Comparison of ENCODE assay signal across 23 mouse cellular contexts in the genomic region with DNA sequence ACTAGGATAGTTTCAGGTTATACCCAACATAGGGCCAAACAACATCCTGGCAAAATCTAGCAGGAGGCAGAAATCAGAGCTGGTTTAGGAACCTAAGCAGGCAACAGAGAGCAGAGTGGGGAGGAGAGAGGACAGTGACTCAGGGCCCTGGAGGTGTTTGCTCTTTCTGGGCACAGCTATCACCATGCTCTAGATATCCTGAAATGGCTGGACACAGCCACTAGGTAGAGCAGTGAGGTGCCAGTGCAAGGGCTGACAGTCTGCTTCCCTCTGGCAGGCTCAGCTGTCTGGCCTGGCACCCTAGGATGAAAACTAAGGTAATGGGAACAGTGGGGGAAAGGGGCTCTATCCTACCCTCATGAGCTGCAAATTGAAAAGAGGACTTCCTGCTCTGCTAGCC. TPM values are rescaled to one million over a fixed set of nuclear protein-coding genes. Genes with fewer than 3 reads are reported as not detected.
DNase-seq lines count a peak whose midpoint lies in the region; ATAC-seq and TF ChIP-seq lines count a peak whose summit lies in the region.
"Had no signal": no experiment of that assay in that cellular context is flagged by ENCODE, and none has a peak within 500 bp of the region (broad histone marks: within the 10 kb centered on the region; RNA-seq: fewer than 3 reads in every experiment).

No protein-coding gene starts in this region.

- H3K4me2 ChIP-seq in hindbrain, postnatal 0 days (ENCODE audit: low read depth, low read length): no peak overlapping the region
- H3K4me2 ChIP-seq in hindbrain, embryonic 14.5 days (replicated peaks): no peak overlapping the region
- no peak overlapping the region for H3K4me2 ChIP-seq in CH12.LX (ENCODE audit: insufficient read depth, low read depth, poor library complexity, severe bottlenecking)
- H3K4me2 ChIP-seq in stomach, postnatal 0 days (replicated peaks; ENCODE audit: low read depth): no peak overlapping the region
- H3K4me2 ChIP-seq: midbrain, embryonic 13.5 days had no signal

- H3K4me1 ChIP-seq in hindbrain, postnatal 0 days (ENCODE audit: insufficient read depth, low read length): no peaks in the 10 kb centered on the region
- H3K4me1 ChIP-seq in hindbrain, embryonic 14.5 days (replicated peaks; ENCODE audit: control insufficient read depth, insufficient read depth, low read length): no peaks in the 10 kb centered on the region
- peaks cover 0 to 32% of the 10 kb centered on the region in 2 experiments; a peak in 2 of 4 replicates for H3K4me1 ChIP-seq in CH12.LX (ENCODE audit: control insufficient read depth in 1 of 2, insufficient read depth in 2 of 2)
- H3K4me1 ChIP-seq in stomach, postnatal 0 days (replicated peaks; ENCODE audit: control insufficient read depth, insufficient read depth): no peaks in the 10 kb centered on the region
- H3K4me1 ChIP-seq: midbrain, embryonic 13.5 days had no signal

- H3K79me2 ChIP-seq in CH12.LX (replicated peaks; ENCODE audit: control insufficient read depth, extremely low read depth, insufficient read depth, poor library complexity, severe bottlenecking): no peaks in the 10 kb centered on the region

- ATAC-seq in hindbrain, postnatal 0 days: no peak
- no peak for ATAC-seq in hindbrain, embryonic 14.5 days (ENCODE audit: low FRiP score)
- ATAC-seq in stomach, postnatal 0 days (ENCODE audit: low FRiP score, low TSS enrichment): peak; percentile 47
- ATAC-seq: activated CD4-positive, CD25-positive, alpha-beta regulatory T cell, adult 4 months; forebrain, embryonic 14.5 days; hindbrain, embryonic 16.5 days; midbrain, embryonic 13.5 days had no signal

- dilution Hi-C loops in CH12.LX (cut with MboI; ENCODE audit: extremely low pct_ligation_motif_present, extremely low pct_unique_long_range_greater_than_20kb, low sequenced_read_pairs): no loop called here

- TF ChIP-seq RAD21 in CH12.LX (IDR thresholded peaks at IDR 0.05; ENCODE audit: low read depth, low read length): no peak; the same call in 1 of the 2 replicates

- H3K9ac ChIP-seq in hindbrain, postnatal 0 days (replicated peaks; ENCODE audit: low read length): no peak overlapping the region
- no peak overlapping the region for H3K9ac ChIP-seq in hindbrain, embryonic 14.5 days
- no peak overlapping the region for H3K9ac ChIP-seq in CH12.LX (ENCODE audit: insufficient read depth, low read depth)
- peak overlapping the region; percentile 18; the same call in 1 of the 2 replicates for H3K9ac ChIP-seq in stomach, postnatal 0 days (ENCODE audit: low read length)
- H3K9ac ChIP-seq: midbrain, embryonic 13.5 days had no signal

- no peak for TF ChIP-seq EP300 in CH12.LX (IDR thresholded peaks at IDR 0.05; ENCODE audit: low read length)
- TF ChIP-seq EP300 in stomach, postnatal 0 days (optimal IDR thresholded peaks at IDR 0.05): no peak

- 0 out of 2 replicates have a peak, but pooled peaks have one; percentile 16 for TF ChIP-seq POLR2A in CH12.LX (IDR thresholded peaks at IDR 0.05; ENCODE audit: low read depth, low read length)

- no peaks in the 10 kb centered on the region for H3K27me3 ChIP-seq in hindbrain, postnatal 0 days (ENCODE audit: insufficient read depth, low read length)
- H3K27me3 ChIP-seq in hindbrain, embryonic 14.5 days (ENCODE audit: control insufficient read depth, insufficient read depth, low read length): no peaks in the 10 kb centered on the region
- no peaks in the 10 kb centered on the region for H3K27me3 ChIP-seq in CH12.LX (replicated peaks)
- H3K27me3 ChIP-seq in stomach, postnatal 0 days (ENCODE audit: control insufficient read depth, insufficient read depth, low read length): no peaks in the 10 kb centered on the region
- H3K27me3 ChIP-seq: midbrain, embryonic 13.5 days had no signal

- H3K4me3 ChIP-seq in hindbrain, postnatal 0 days (ENCODE audit: low read length): no peak overlapping the region
- no peak overlapping the region for H3K4me3 ChIP-seq in hindbrain, embryonic 14.5 days (replicated peaks; ENCODE audit: low read length)
- no peak overlapping the region for H3K4me3 ChIP-seq in CH12.LX (replicated peaks in 1 of 3; ENCODE audit: low read depth in 2 of 3, low read length in 2 of 3, poor library complexity in 1 of 3)
- no peak overlapping the region for H3K4me3 ChIP-seq in stomach, postnatal 0 days (ENCODE audit: low read depth, low read length)
- H3K4me3 ChIP-seq: limb, embryonic 10.5 days; midbrain, embryonic 13.5 days had no signal

- in situ Hi-C loops in CH12.LX (cut with MboI; ENCODE audit: low pct_ligation_motif_present, low pct_unique_long_range_greater_than_20kb, low sequenced_read_pairs): no loop called here

- peak; percentile 91 for DNase-seq in heart, adult 11 months
- no peak for DNase-seq in heart, adult 9 months (ENCODE audit: low spot score in 2 of 2)
- DNase-seq in hindbrain, postnatal 0 days (ENCODE audit: low spot score): no peak
- DNase-seq in hindbrain, embryonic 14.5 days (ENCODE audit: low spot score): no peak
- no peak for DNase-seq in CH12.LX (ENCODE audit: extremely low read depth)
- DNase-seq in stomach, postnatal 0 days (ENCODE audit: low spot score): peak; percentile 45
- DNase-seq in thymus, postnatal 25 days: no peak
- DNase-seq: adrenal gland, postnatal 10 days; B cell, adult 2 months; cerebellum, adult 18-20 months; cerebellum, postnatal 14 days; gastrocnemius, postnatal 14 days; kidney, adult 18-20 months; liver; lung, postnatal 10 days; thymus, adult 2 months had no signal

- H3K9me3 ChIP-seq in hindbrain, postnatal 0 days (ENCODE audit: low read length): no peaks in the 10 kb centered on the region
- no peaks in the 10 kb centered on the region for H3K9me3 ChIP-seq in hindbrain, embryonic 14.5 days (ENCODE audit: control insufficient read depth, low read length)
- H3K9me3 ChIP-seq in CH12.LX (replicated peaks; ENCODE audit: low read length): no peaks in the 10 kb centered on the region
- H3K9me3 ChIP-seq in stomach, postnatal 0 days (ENCODE audit: control insufficient read depth, low read length): no peaks in the 10 kb centered on the region
- H3K9me3 ChIP-seq: limb, embryonic 10.5 days; midbrain, embryonic 13.5 days had no signal

- no peak overlapping the region for H3K27ac ChIP-seq in hindbrain, postnatal 0 days
- no peak overlapping the region for H3K27ac ChIP-seq in hindbrain, embryonic 14.5 days
- H3K27ac ChIP-seq in CH12.LX (ENCODE audit: insufficient read depth, low read depth): no peak overlapping the region
- H3K27ac ChIP-seq in stomach, postnatal 0 days (replicated peaks): no peak overlapping the region
- H3K27ac ChIP-seq: kidney, postnatal 0 days; limb, embryonic 10.5 days; midbrain, embryonic 13.5 days had no signal

- peak; percentile 31 for TF ChIP-seq CTCF in hindbrain, postnatal 0 days (IDR thresholded peaks at IDR 0.05; ENCODE audit: low read depth)
- TF ChIP-seq CTCF in CH12.LX (conservative IDR thresholded peaks at IDR 0.05 in 1 of 2, IDR thresholded peaks at IDR 0.05 in 1 of 2; ENCODE audit: low read depth in 2 of 2, low read length in 2 of 2): peak in 1 of 2 experiments; percentile 17; a peak in 1 of 4 replicates
- peak; percentile 52 for TF ChIP-seq CTCF in stomach, postnatal 0 days (IDR thresholded peaks at IDR 0.05; ENCODE audit: low read depth)

- H3K36me3 ChIP-seq in hindbrain, postnatal 0 days (ENCODE audit: insufficient read depth, low read length): peaks cover 27% of the 10 kb centered on the region
- H3K36me3 ChIP-seq in hindbrain, embryonic 14.5 days (replicated peaks; ENCODE audit: control insufficient read depth, insufficient read depth): peaks cover 33% of the 10 kb centered on the region
- H3K36me3 ChIP-seq in CH12.LX (replicated peaks in 1 of 2; ENCODE audit: control insufficient read depth in 1 of 2, insufficient read depth in 1 of 2, low read length in 1 of 2): peaks cover 25 to 45% of the 10 kb centered on the region in 2 experiments
- peaks cover 7% of the 10 kb centered on the region; the same call in 1 of the 2 replicates for H3K36me3 ChIP-seq in stomach, postnatal 0 days (ENCODE audit: control insufficient read depth, insufficient read depth, low read length)

TF ChIP-seq in CH12.LX, 34 proteins besides CTCF, POLR2A, EP300 and RAD21 (continues in another document):
- no peak for TF ChIP-seq TBP (conservative IDR thresholded peaks at IDR 0.05; ENCODE audit: low read depth, low read length)

RNA-seq across cellular contexts. Expression of a gene that starts 6.1 kb away (rescaled TPM):
- 1,715 and 1,845 TPM in 2 replicates for total RNA-seq in hindbrain, postnatal 0 days (2014; rRNA removed)
- 2,044 and 2,080 TPM in 2 replicates for polyA plus RNA-seq in hindbrain, postnatal 0 days (2015; fragmentation: Nextera tagmentation; extraction: Ambion mirVana)
- polyA plus RNA-seq in hindbrain, embryonic 14.5 days (2014; fragmentation: Nextera tagmentation; extraction: Ambion mirVana): 1,225 and 1,275 TPM in 2 replicates
- total RNA-seq in CH12.LX (2012; rRNA removed) (797 and 822 TPM in 2 replicates), CH12.LX (2014; rRNA removed) (275 and 326 TPM in 2 replicates)
- polyA plus RNA-seq in CH12.LX (2012; ENCODE audit: insufficient read length, low read depth): 617 and 896 TPM in 2 replicates
- 1,651 and 1,766 TPM in 2 replicates for polyA plus RNA-seq in stomach, postnatal 0 days (2015; fragmentation: Nextera tagmentation; extraction: Ambion mirVana)

RNA-seq across cellular contexts. Expression of a gene that starts 17.4 kb away (rescaled TPM):
- total RNA-seq in hindbrain, postnatal 0 days (2014; rRNA removed): 216 and 233 TPM in 2 replicates
- polyA plus RNA-seq in hindbrain, postnatal 0 days (2015; fragmentation: Nextera tagmentation; extraction: Ambion mirVana): 248 and 253 TPM in 2 replicates
- 231 and 234 TPM in 2 replicates for polyA plus RNA-seq in hindbrain, embryonic 14.5 days (2014; fragmentation: Nextera tagmentation; extraction: Ambion mirVana)
- total RNA-seq in CH12.LX (2012; rRNA removed): 102 and 114 TPM in 2 replicates
- 115 and 119 TPM in 2 replicates for total RNA-seq in CH12.LX (2014; rRNA removed)
- 126 and 139 TPM in 2 replicates for polyA plus RNA-seq in CH12.LX (2012; ENCODE audit: insufficient read length, low read depth)
- polyA plus RNA-seq in stomach, postnatal 0 days (2015; fragmentation: Nextera tagmentation; extraction: Ambion mirVana): 121 and 126 TPM in 2 replicates

RNA-seq across cellular contexts. Expression of a gene that starts 17.5 kb away (rescaled TPM):
- total RNA-seq in hindbrain, postnatal 0 days (2014; rRNA removed): 56.5 and 59.7 TPM in 2 replicates
- 42.7 and 42.8 TPM in 2 replicates for polyA plus RNA-seq in hindbrain, postnatal 0 days (2015; fragmentation: Nextera tagmentation; extraction: Ambion mirVana)
- polyA plus RNA-seq in hindbrain, embryonic 14.5 days (2014; fragmentation: Nextera tagmentation; extraction: Ambion mirVana): 67.6 and 69.1 TPM in 2 replicates
- total RNA-seq in CH12.LX (2012; rRNA removed) (40.6 and 45.5 TPM in 2 replicates), CH12.LX (2014; rRNA removed) (63.1 and 65.7 TPM in 2 replicates)
- polyA plus RNA-seq in CH12.LX (2012; ENCODE audit: insufficient read length, low read depth): 61.2 and 69.3 TPM in 2 replicates
- 20.1 and 20.5 TPM in 2 replicates for polyA plus RNA-seq in stomach, postnatal 0 days (2015; fragmentation: Nextera tagmentation; extraction: Ambion mirVana)

RNA-seq across cellular contexts. Expression of a gene that starts 43.6 kb away (rescaled TPM):
- total RNA-seq in hindbrain, postnatal 0 days (2014; rRNA removed): 73.2 and 91.7 TPM in 2 replicates
- polyA plus RNA-seq in hindbrain, postnatal 0 days (2015; fragmentation: Nextera tagmentation; extraction: Ambion mirVana): 14.8 and 16.6 TPM in 2 replicates
- 12.0 and 13.4 TPM in 2 replicates for polyA plus RNA-seq in hindbrain, embryonic 14.5 days (2014; fragmentation: Nextera tagmentation; extraction: Ambion mirVana)
- total RNA-seq in CH12.LX (2012; rRNA removed) (12.0 and 13.3 TPM in 2 replicates), CH12.LX (2014; rRNA removed) (9.2 and 10.3 TPM in 2 replicates)
- polyA plus RNA-seq in CH12.LX (2012; ENCODE audit: insufficient read length, low read depth): 22.8 and 28.2 TPM in 2 replicates
- 2.2 and 2.4 TPM in 2 replicates for polyA plus RNA-seq in stomach, postnatal 0 days (2015; fragmentation: Nextera tagmentation; extraction: Ambion mirVana)
- total RNA-seq: monocyte, adult 5-6 weeks had no signal
- polyA plus RNA-seq: activated CD4-positive, CD25-positive, alpha-beta regulatory T cell, adult 4 months had no signal

Comparison
In these comparisons a context has a peak if more than half of its experiments do, and no peak if none do; other contexts are left out.
1. DNase-seq: peak in heart, adult 11 months (single experiment) and stomach, postnatal 0 days (single experiment); none in heart, adult 9 months (0 of 2), hindbrain, postnatal 0 days (single experiment), hindbrain, embryonic 14.5 days (single experiment), CH12.LX (single experiment) and thymus, postnatal 25 days (single experiment).